Mouse (Mus musculus) embryo, embryonic 9.5 days (tissue): Measurements from ENCODE around the gene Prorsd1.

ENCODE experiments used
- DNase-seq: peaks from one replicate; pipeline ENCODE4 v3.0.0-alpha.2; 2017; ENCODE audit errors: extremely low spot score

Gene Prorsd1

DNA sequence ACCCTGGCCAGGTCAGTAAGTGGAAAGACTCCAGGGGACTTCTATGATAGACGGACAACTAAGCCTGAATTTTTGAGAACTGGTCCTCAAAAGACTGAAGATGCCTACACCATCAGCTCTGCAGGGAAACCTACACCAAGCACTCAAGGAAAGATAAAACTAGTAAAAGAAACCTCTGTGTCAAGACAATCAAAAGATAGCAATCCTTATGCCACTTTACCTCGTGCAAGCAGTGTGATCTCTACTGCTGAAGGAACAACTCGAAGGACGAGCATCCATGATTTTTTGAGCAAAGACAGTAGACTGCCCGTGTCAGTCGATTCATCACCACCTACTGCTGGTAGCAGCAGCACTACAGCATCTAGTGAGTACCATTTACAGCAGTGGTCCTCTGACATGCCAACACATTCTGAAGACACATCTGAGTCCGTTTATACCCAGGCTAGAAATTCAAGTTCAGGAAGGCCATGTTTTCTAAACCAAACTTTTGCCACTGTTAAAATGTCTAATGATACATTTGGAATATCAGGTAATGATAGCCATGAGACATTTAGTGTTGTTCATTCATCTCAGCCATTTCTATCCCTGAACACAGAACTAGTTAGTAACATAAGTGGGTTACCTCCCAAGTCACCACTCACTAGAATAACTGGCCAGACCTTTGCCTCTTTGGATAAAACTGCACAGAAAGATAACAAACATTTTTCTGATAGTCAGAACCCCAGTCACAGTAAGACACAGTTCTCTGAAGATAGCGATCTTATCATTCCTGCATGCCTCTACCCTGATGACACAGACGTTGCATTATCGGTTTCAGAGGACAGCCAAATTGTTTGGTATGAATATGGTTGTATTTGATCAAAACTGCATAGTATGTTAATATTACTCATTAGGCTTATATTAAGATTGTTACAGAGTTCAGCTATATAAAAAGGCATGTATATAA, 10.6 kb downstream of the Prorsd1 start:
- DNase-seq: no peak

DNA sequence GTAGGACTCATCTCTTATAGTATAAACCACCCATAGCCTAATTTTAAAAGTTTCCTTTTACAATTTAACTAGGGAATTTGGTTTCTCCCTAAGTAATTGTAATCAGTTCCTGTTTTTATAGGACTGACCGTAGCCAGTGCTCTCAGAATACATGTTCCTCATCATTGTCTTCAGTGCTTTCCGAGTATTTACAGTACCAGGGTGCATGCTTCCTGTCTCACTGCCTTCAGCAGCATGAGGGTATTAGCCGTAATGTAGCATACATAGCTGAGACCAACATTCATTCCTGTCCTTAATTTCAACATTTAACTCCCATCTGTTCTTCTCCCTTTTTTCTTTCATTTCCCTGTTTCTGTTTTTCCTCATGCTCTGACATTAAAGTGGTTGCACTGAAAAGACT, 17.9 kb downstream of the Prorsd1 start:
- DNase-seq: no peak

DNA sequence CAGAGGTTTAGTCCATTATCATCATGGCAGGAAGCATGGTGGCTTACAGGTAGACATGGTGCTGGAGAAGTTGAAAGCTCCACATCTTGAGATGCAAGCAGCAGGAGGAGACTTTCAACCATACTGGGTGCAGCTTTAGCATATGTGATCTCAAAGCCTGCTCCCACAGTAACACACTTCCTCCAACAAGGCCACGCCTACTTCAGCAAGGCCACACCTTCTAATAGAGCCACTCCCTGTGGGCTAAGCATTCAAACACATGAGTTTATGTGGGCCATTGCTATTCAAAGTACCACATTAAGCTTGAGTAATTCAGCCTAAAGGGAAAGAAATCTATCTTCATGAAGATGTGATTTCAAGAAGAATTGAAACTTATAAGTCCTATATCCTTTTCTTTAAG, 21.7 kb downstream of the Prorsd1 start:
- no peak for DNase-seq

DNA sequence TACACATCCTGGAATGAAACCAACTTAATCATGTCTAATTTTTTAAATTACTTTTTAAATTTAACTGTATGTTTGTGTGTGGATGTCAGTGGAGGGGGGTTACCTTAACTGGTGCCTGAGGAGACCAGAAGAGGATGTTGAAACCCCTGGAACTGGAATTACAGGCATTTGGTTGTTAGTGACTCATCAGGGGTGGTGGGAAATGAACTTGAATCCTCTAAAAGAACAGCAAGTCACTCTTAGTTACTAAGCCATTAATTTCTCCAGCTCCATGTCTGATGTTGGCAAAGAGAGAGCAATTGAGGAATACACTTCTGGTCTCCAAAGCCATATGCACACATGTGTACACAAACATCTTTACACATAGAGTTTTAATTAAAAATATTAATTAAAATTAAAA, 40.2 kb downstream of the Prorsd1 start:
- DNase-seq: no peak
